Mouse (Mus musculus) E14TG2a.4 (cell line): ENCODE results near the gene Snapc2.

Source experiments
- H3K27me3 ChIP-seq: 2 replicates; pipeline ENCODE4 v1.6.1; 2014; ENCODE audit warnings: low read length, control low read depth; ENCODE audit not compliant: insufficient read depth
- H3K36me3 ChIP-seq: 2 replicates; pipeline ENCODE4 v1.6.1; 2014; ENCODE audit warnings: low read length, control low read depth; ENCODE audit not compliant: insufficient read depth
- H3K4me1 ChIP-seq: replicated peaks from 2 replicates; pipeline ENCODE4 v1.6.1; 2014; ENCODE audit warnings: low read depth, low read length, control low read depth
- H3K4me3 ChIP-seq: replicated peaks from 2 replicates; pipeline ENCODE4 v1.5.1; 2014; ENCODE audit warnings: mild to moderate bottlenecking, low read length
- H3K9me3 ChIP-seq: 2 replicates; pipeline ENCODE4 v1.6.1; 2014; ENCODE audit warnings: low read length, control low read depth
- CTCF ChIP-seq: conservative IDR thresholded peaks from 2 replicates; pipeline ENCODE4 v1.5.1; 2014; ENCODE audit warnings: low read length
- NANOG ChIP-seq: IDR thresholded peaks from 2 replicates; pipeline ENCODE4 v1.6.1; 2014; ENCODE audit warnings: borderline replicate concordance, low read length, mixed read lengths
- POU5F1 ChIP-seq: IDR thresholded peaks from 2 replicates; pipeline ENCODE4 v1.6.1; 2014; ENCODE audit warnings: low read length, borderline replicate concordance

Gene Snapc2

GRCm38 (mm10) chr8:4257350-4257749 lies 4.5 kb downstream of the Snapc2 start:
- Histone ChIP-seq H3K4me3 (no peak overlapping the region), H3K9me3 (no peaks in the 10 kb centered on the region), H3K4me1 (peaks cover 45% of the 10 kb centered on the region), H3K36me3 (peaks cover 69% of the 10 kb centered on the region), H3K27me3 (no peaks in the 10 kb centered on the region)
- TF ChIP-seq CTCF (no peak), POU5F1 (no peak), NANOG (no peak)

DNA sequence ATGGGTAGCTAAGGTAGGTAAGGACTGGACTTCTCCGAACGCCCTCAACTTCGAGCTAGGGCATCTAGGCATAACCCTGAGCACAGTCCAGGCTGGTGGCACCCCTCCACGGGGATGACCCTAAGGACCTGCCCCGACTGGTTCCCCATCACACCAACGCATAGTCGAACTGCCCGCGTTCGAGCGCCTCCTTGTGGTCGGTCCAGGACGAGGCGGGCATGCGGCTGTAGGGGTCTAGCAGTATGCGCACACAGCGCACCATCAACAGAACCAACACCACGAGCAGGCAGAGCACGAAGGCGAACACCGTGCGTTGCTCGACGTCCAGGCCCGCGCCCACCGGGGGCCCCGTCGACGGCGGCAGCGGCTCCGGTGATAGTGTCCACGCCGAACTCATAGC lies 5.4 kb downstream of the Snapc2 start:
- H3K9me3 ChIP-seq: no peaks in the 10 kb centered on the region
- H3K4me1 ChIP-seq: peaks cover 41% of the 10 kb centered on the region
- peak overlapping the region; percentile 84 for H3K4me3 ChIP-seq
- TF ChIP-seq NANOG: no peak
- TF ChIP-seq POU5F1: no peak
- TF ChIP-seq CTCF: peak; percentile 87
- H3K36me3 ChIP-seq: peaks cover 78% of the 10 kb centered on the region
- H3K27me3 ChIP-seq: no peaks in the 10 kb centered on the region

GRCm38 (mm10) chr8:4258678-4259077 lies 5.8 kb downstream of the Snapc2 start:
- TF ChIP-seq CTCF (no peak), POU5F1 (no peak), NANOG (no peak)
- Histone ChIP-seq H3K9me3 (no peaks in the 10 kb centered on the region), H3K4me1 (peaks cover 38% of the 10 kb centered on the region), H3K36me3 (peaks cover 83% of the 10 kb centered on the region), H3K4me3 (peak overlapping the region; percentile 84), H3K27me3 (no peaks in the 10 kb centered on the region)

- peaks cover 33% of the 10 kb centered on the region for H3K4me1 ChIP-seq
- H3K36me3 ChIP-seq: peaks cover 87% of the 10 kb centered on the region
- H3K4me3 ChIP-seq: peak within 1 kb of the TSS; percentile 84
- H3K9me3 ChIP-seq: no peaks in the 10 kb centered on the region
- TF ChIP-seq POU5F1: no peak
- TF ChIP-seq NANOG: no peak
- TF ChIP-seq CTCF: no peak
- H3K27me3 ChIP-seq: no peaks in the 10 kb centered on the region
These were observed 6.4 kb downstream of the Snapc2 start, which contains the start of gene Ctxn1 for GRCm38 (mm10) chr8:4259125-4259804. TSS of gene Ctxn1 (minus strand) at chr8:4259274.

DNA sequence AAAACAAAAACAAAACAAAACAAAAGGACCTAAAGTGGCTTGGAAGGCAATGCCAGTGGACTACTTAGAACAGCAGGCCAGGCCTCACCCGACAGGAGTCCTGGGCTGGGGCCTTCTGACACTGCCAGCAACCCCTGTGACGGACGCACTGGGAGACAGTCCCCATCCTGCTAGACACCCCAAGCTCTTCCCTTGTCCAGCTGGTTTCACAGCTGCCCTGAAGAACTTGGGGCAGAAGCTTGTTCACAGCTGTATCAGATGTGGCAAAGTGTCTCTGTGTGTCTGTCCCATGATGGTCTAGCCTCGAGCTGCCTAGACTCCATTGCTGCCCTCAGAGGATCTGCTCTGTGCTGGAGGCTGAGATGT lies 6.9 kb downstream of the Snapc2 start:
- Histone ChIP-seq H3K27me3 (no peaks in the 10 kb centered on the region), H3K4me3 (0 out of 2 replicates have a peak overlapping the region, but pooled peaks have one; percentile 13), H3K36me3 (peaks cover 87% of the 10 kb centered on the region), H3K9me3 (no peaks in the 10 kb centered on the region), H3K4me1 (peaks cover 31% of the 10 kb centered on the region)
- TF ChIP-seq POU5F1: no peak
- no peak for TF ChIP-seq CTCF
- TF ChIP-seq NANOG: no peak

DNA sequence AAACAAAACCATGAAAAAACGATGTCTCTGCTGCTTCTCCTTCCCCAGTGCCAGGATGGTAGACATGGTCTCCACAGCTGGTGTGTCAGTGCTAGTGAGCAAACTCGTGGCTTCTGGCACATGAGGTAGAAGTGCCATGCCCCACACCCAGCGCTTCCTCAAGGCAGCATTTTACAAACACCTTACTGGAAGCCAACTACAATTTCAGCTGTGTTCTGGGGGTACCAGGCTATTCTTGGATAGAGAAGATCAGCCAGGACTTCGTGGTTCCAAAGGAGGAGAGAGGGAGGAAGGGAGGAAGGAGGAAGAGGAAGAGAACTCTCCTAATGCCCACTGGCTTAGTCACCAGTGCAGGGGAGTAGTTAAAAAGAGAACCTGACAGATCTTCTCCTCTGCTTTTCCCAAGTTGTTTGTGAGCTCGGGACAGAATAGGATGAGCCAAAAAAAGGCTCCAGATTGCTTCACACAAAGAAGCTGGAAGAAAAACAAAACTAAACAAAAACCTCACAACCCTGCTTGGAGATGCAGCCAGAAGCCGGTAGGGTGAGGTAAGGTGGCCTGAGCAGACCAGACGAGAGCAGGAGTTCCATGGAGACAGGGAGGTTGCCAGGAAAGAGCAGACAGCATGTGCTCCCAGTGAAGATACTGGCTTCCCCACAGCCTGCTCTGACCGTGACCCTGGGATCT lies 10.4 kb downstream of the Snapc2 start:
- Histone ChIP-seq H3K36me3 (peaks cover 90% of the 10 kb centered on the region), H3K27me3 (no peaks in the 10 kb centered on the region), H3K4me3 (no peak overlapping the region), H3K9me3 (no peaks in the 10 kb centered on the region), H3K4me1 (peaks cover 42% of the 10 kb centered on the region)
- TF ChIP-seq POU5F1 (no peak), NANOG (no peak), CTCF (no peak)

DNA sequence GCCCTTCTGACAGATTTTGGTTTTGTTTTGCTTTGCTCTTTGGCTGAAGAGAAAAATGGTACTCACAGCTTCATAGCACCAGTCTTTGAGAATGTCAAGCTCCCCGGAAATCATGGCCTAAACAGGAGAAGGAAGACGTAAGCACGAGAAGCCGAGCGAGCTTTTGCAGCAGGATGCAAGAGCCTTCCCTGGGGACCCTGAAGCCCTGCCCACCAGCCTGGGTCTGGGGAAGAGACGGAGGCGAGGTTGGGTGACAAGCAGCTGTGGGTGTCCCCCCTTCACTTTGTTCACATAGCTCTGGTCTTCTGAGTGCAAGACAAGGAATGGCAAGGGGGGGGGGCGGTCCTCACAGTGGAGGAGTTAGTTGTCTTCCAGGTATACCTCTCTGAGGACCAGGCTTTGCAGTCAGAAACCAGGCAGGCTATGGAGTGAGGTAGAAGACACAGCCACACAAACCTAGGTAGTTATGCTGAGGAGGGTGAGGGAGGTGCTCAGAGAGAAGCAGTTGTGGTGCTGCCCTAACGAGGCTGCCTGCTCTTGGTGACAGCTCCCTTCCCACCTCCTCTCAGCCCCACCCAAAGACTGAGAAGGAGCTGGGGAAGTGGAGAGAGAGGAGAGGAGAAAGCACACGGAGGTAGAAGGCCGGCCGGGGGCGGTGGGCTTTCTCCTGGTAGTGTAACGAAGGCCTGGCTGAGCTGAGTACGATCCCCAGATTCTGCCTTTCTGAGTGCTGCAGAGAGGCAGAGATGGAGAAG lies 12.5 kb downstream of the Snapc2 start:
- Histone ChIP-seq H3K4me1 (peaks cover 30% of the 10 kb centered on the region), H3K27me3 (no peaks in the 10 kb centered on the region), H3K4me3 (no peak overlapping the region), H3K36me3 (peaks cover 100% of the 10 kb centered on the region), H3K9me3 (no peaks in the 10 kb centered on the region)
- TF ChIP-seq CTCF (no peak), POU5F1 (no peak), NANOG (no peak)

- no peaks in the 10 kb centered on the region for H3K9me3 ChIP-seq
- TF ChIP-seq POU5F1: no peak
- TF ChIP-seq CTCF: peak; percentile 61
- no peak for TF ChIP-seq NANOG
- H3K4me1 ChIP-seq: peaks cover 25% of the 10 kb centered on the region
- H3K36me3 ChIP-seq: peaks cover 87% of the 10 kb centered on the region
- H3K4me3 ChIP-seq: no peak overlapping the region
- no peaks in the 10 kb centered on the region for H3K27me3 ChIP-seq
These were observed 14.7 kb downstream of the Snapc2 start for GRCm38 (mm10) chr8:4267627-4268026.
